ENCODE assay signal across 8 mouse cellular contexts in the genomic region with DNA sequence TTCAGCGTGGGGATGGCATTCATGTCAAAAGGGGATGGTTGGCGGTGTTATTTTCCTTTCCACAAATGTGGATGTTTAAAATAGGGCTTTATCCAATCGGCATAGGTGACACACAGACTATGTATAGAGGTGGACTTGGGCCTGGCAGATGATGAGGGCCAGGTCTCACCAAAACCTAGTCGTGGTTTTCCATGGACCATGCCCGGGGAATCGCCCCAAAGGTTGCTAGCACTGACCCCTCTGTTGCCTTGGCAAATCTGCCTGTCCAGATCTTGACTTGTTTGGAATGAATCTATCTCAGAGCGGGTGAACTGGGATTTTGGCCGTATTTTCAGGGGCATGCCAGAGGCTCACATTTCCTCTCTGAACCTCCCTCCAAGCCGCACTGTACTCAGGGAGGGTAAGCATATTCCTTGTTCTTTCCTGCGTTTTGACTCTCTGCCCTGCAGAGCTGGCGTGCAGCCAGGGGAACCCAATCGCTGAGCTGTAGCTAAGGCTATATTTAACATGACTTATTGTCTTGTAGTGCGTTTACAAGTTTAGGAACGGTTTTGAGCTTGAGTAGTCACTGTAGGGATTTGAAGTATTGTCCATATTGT. TPM values are rescaled to one million over a fixed set of nuclear protein-coding genes. Genes with fewer than 3 reads are reported as not detected.
DNase-seq lines count a peak whose midpoint lies in the region; ATAC-seq and TF ChIP-seq lines count a peak whose summit lies in the region.

No protein-coding gene starts in this region.

- H3K36me3 ChIP-seq in forebrain, embryonic 15.5 days, result no peaks in the 10 kb centered on the region
- H3K36me3 ChIP-seq in forebrain, embryonic 12.5 days (replicated peaks), result no peaks in the 10 kb centered on the region
- no peaks in the 10 kb centered on the region for H3K36me3 ChIP-seq in heart, embryonic 11.5 days (ENCODE audit: control insufficient read depth, insufficient read depth, low read length)
- no peaks in the 10 kb centered on the region for H3K36me3 ChIP-seq in limb, embryonic 14.5 days (ENCODE audit: control insufficient read depth, insufficient read depth, low read length)

- no peak overlapping the region for H3K9ac ChIP-seq in forebrain, embryonic 15.5 days (replicated peaks)
- H3K9ac ChIP-seq in forebrain, embryonic 12.5 days, result no peak overlapping the region
- peak overlapping the region; percentile 16; the same call in 1 of the 2 replicates for H3K9ac ChIP-seq in heart, embryonic 11.5 days (ENCODE audit: low read depth, low read length)
- H3K9ac ChIP-seq in limb, embryonic 14.5 days (ENCODE audit: low read depth, low read length, severe bottlenecking), result no peak overlapping the region

- peak; percentile 46; the same call in 1 of the 2 replicates for ATAC-seq in forebrain, embryonic 15.5 days (replicated peaks)
- ATAC-seq in forebrain, embryonic 12.5 days (ENCODE audit: low FRiP score), result no peak
- ATAC-seq in heart, embryonic 11.5 days (replicated peaks; ENCODE audit: insufficient number of reproducible peaks, low FRiP score, low TSS enrichment), result 0 out of 2 replicates have a peak, but pooled peaks have one; percentile 7
- ATAC-seq in limb, embryonic 14.5 days (ENCODE audit: low FRiP score, low read depth), result peak; percentile 62
- no peak for ATAC-seq in frontal cortex, adult (ENCODE audit: low TSS enrichment)

- no peak for TF ChIP-seq POLR2A in limb, embryonic 14.5 days (IDR thresholded peaks at IDR 0.05; ENCODE audit: borderline replicate concordance, extremely low read depth, insufficient read depth, insufficient read length)

- H3K4me1 ChIP-seq in forebrain, embryonic 15.5 days, result peaks cover 34% of the 10 kb centered on the region
- H3K4me1 ChIP-seq in forebrain, embryonic 12.5 days, result peaks cover 17% of the 10 kb centered on the region
- H3K4me1 ChIP-seq in heart, embryonic 11.5 days (ENCODE audit: control insufficient read depth, insufficient read depth, low read length), result peaks cover 36% of the 10 kb centered on the region
- H3K4me1 ChIP-seq in limb, embryonic 14.5 days (ENCODE audit: control insufficient read depth, insufficient read depth, low read length), result peaks cover 14% of the 10 kb centered on the region

- no peak overlapping the region for H3K27ac ChIP-seq in forebrain, embryonic 15.5 days (replicated peaks)
- no peak overlapping the region for H3K27ac ChIP-seq in forebrain, embryonic 12.5 days
- peak overlapping the region; percentile 82 for H3K27ac ChIP-seq in heart, embryonic 11.5 days (ENCODE audit: low read depth, low read length)
- peak overlapping the region; percentile 44; the same call in 1 of the 2 replicates for H3K27ac ChIP-seq in limb, embryonic 14.5 days (replicated peaks; ENCODE audit: low read depth, low read length)

- peak; percentile 58 for DNase-seq in urinary bladder, postnatal 14 days (ENCODE audit: low spot score)
- no peak for DNase-seq in urinary bladder, postnatal 10 days (ENCODE audit: low spot score)
- peak; percentile 80 for DNase-seq in limb, embryonic 14.5 days (ENCODE audit: low spot score)
- DNase-seq in natural killer cell, adult 2 months (ENCODE audit: low spot score in 2 of 2), result no peak

- H3K4me2 ChIP-seq in forebrain, embryonic 15.5 days (replicated peaks), result no peak overlapping the region
- no peak overlapping the region for H3K4me2 ChIP-seq in forebrain, embryonic 12.5 days
- peak overlapping the region; percentile 11 for H3K4me2 ChIP-seq in heart, embryonic 11.5 days
- H3K4me2 ChIP-seq in limb, embryonic 14.5 days (replicated peaks; ENCODE audit: low read depth, low read length, severe bottlenecking), result no peak overlapping the region; the same call in 1 of the 2 replicates

- no peaks in the 10 kb centered on the region for H3K9me3 ChIP-seq in forebrain, embryonic 15.5 days
- no peaks in the 10 kb centered on the region for H3K9me3 ChIP-seq in forebrain, embryonic 12.5 days
- no peaks in the 10 kb centered on the region for H3K9me3 ChIP-seq in heart, embryonic 11.5 days (replicated peaks; ENCODE audit: control insufficient read depth, low read length)
- no peaks in the 10 kb centered on the region for H3K9me3 ChIP-seq in limb, embryonic 14.5 days (ENCODE audit: control insufficient read depth, low read length)

- no peaks in the 10 kb centered on the region for H3K27me3 ChIP-seq in forebrain, embryonic 15.5 days
- H3K27me3 ChIP-seq in forebrain, embryonic 12.5 days, result 0 out of 2 replicates have a peak, but pooled peaks cover 3% of the 10 kb centered on the region
- H3K27me3 ChIP-seq in heart, embryonic 11.5 days (ENCODE audit: control insufficient read depth, insufficient read depth, low read length), result no peaks in the 10 kb centered on the region
- no peaks in the 10 kb centered on the region for H3K27me3 ChIP-seq in limb, embryonic 14.5 days (ENCODE audit: control insufficient read depth, insufficient read depth, low read length)

- WGBS in forebrain, embryonic 15.5 days, result 56% methylated on average over 14 of the region's 14 CpGs
- WGBS in forebrain, embryonic 12.5 days, result 73% methylated on average over 14 of the region's 14 CpGs
- WGBS in heart, embryonic 11.5 days (ENCODE audit: insufficient replicate concordance), result 46% methylated on average over 14 of the region's 14 CpGs
- 38% methylated on average over 14 of the region's 14 CpGs for WGBS in limb, embryonic 14.5 days

- no peak overlapping the region for H3K4me3 ChIP-seq in forebrain, embryonic 15.5 days
- no peak overlapping the region for H3K4me3 ChIP-seq in forebrain, embryonic 12.5 days (replicated peaks)
- H3K4me3 ChIP-seq in heart, embryonic 11.5 days (ENCODE audit: low read depth, low read length), result no peak overlapping the region
- H3K4me3 ChIP-seq in limb, embryonic 14.5 days (replicated peaks; ENCODE audit: low read length), result no peak overlapping the region

RNA-seq across cellular contexts. Expression of gene 1110002E22Rik, which starts 1.0 kb away (rescaled TPM):
- 0.14 and 0.22 TPM in 2 replicates for polyA plus RNA-seq in forebrain, embryonic 15.5 days (2015; fragmentation: Nextera tagmentation; extraction: Ambion mirVana)
- polyA plus RNA-seq in forebrain, embryonic 12.5 days (2016; fragmentation: Nextera tagmentation; extraction: Ambion mirVana), result 0.03 and 0.08 TPM in 2 replicates
- 6.3 and 8.3 TPM in 2 replicates for polyA plus RNA-seq in heart, embryonic 11.5 days (2014; fragmentation: Nextera tagmentation; extraction: Ambion mirVana)
- 3.2 TPM in 2 replicates for polyA plus RNA-seq in limb, embryonic 14.5 days (2012; rRNA removed)
- polyA plus RNA-seq in limb, embryonic 14.5 days (2014; fragmentation: Nextera tagmentation; extraction: Ambion mirVana), result 2.8 and 4.0 TPM in 2 replicates

RNA-seq across cellular contexts. Expression of gene Gm5105, which starts 3.4 kb away (rescaled TPM):
- 0.15 TPM in 1 of 2 replicates, not detected in the other for polyA plus RNA-seq in forebrain, embryonic 15.5 days (2015; fragmentation: Nextera tagmentation; extraction: Ambion mirVana)
- polyA plus RNA-seq in forebrain, embryonic 12.5 days (2016; fragmentation: Nextera tagmentation; extraction: Ambion mirVana), result not detected in 2 replicates
- 0.89 TPM in 1 of 2 replicates, not detected in the other for polyA plus RNA-seq in heart, embryonic 11.5 days (2014; fragmentation: Nextera tagmentation; extraction: Ambion mirVana)
- 0.20 and 0.21 TPM in 2 replicates for polyA plus RNA-seq in limb, embryonic 14.5 days (2012; rRNA removed)
- polyA plus RNA-seq in limb, embryonic 14.5 days (2014; fragmentation: Nextera tagmentation; extraction: Ambion mirVana), result 0.15 and 0.19 TPM in 2 replicates

Comparison
In these comparisons a context has a peak if more than half of its experiments do, and no peak if none do; other contexts are left out.
1. ATAC-seq: peak in forebrain, embryonic 15.5 days (single experiment), heart, embryonic 11.5 days (single experiment) and limb, embryonic 14.5 days (single experiment); none in forebrain, embryonic 12.5 days (single experiment) and frontal cortex, adult (single experiment).
2. DNase-seq: peak in urinary bladder, postnatal 14 days (single experiment) and limb, embryonic 14.5 days (single experiment); none in urinary bladder, postnatal 10 days (single experiment) and natural killer cell, adult 2 months (0 of 2).
3. H3K27ac ChIP-seq: peak in heart, embryonic 11.5 days (single experiment) and limb, embryonic 14.5 days (single experiment); none in forebrain, embryonic 15.5 days (single experiment) and forebrain, embryonic 12.5 days (single experiment).